28 mouse cellular contexts compared by ENCODE assay signal in the genomic region with DNA sequence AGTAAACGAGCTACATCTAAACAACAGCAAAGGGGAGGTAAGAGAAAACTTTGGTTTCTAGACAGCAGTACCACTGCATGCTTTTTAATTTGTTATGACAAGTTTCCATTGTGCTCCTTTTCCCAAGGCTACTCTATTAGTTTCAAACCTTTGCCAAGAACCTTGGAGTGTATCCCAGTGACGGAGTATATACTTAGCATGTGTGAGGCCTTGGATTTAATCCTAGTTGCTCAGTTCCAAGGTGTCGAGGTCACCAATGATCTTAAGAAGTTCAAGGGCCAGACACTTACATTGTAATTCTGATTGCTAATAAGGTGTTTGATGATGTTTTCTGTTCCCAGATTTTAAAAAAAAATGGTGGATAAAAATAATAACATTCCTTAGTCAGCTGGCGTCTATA. TPM values are rescaled to one million over a fixed set of nuclear protein-coding genes. Genes with fewer than 3 reads are reported as not detected.
DNase-seq lines count a peak whose midpoint lies in the region; ATAC-seq and TF ChIP-seq lines count a peak whose summit lies in the region.
"Had no signal": no experiment of that assay in that cellular context is flagged by ENCODE, and none has a peak within 500 bp of the region (broad histone marks: within the 10 kb centered on the region; RNA-seq: fewer than 3 reads in every experiment).

No protein-coding gene starts in this region.

- ATAC-seq in hindbrain, postnatal 0 days = no peak
- no peak for ATAC-seq in midbrain, embryonic 13.5 days
- no peak for ATAC-seq in erythroid progenitor cell, adult 5-6 weeks (replicated peaks; ENCODE audit: low FRiP score, poor library complexity, severe bottlenecking)
- ATAC-seq: intestine, embryonic 15.5 days; Patski had no signal

- no peak for TF ChIP-seq CTCF in hindbrain, postnatal 0 days (IDR thresholded peaks at IDR 0.05; ENCODE audit: low read depth)

- 63% methylated on average over 4 of the region's 4 CpGs for WGBS in hindbrain, postnatal 0 days
- 92% methylated on average over 4 of the region's 4 CpGs for WGBS in hindbrain, embryonic 10.5 days
- WGBS in midbrain, embryonic 13.5 days = 90% methylated on average over 4 of the region's 4 CpGs

- H3K4me3 ChIP-seq in hindbrain, postnatal 0 days (ENCODE audit: low read length) = no peak overlapping the region
- no peak overlapping the region for H3K4me3 ChIP-seq in hindbrain, embryonic 10.5 days
- H3K4me3 ChIP-seq in midbrain, embryonic 13.5 days (replicated peaks) = no peak overlapping the region
- H3K4me3 ChIP-seq: forebrain, embryonic 12.5 days; heart, embryonic 13.5 days; hindbrain, embryonic 15.5 days; intestine, embryonic 15.5 days; left cerebral cortex, adult 2 months; midbrain, embryonic 12.5 days had no signal

- H3K9me3 ChIP-seq in hindbrain, postnatal 0 days (ENCODE audit: low read length) = no peaks in the 10 kb centered on the region
- H3K9me3 ChIP-seq in hindbrain, embryonic 10.5 days = no peaks in the 10 kb centered on the region
- no peaks in the 10 kb centered on the region for H3K9me3 ChIP-seq in midbrain, embryonic 13.5 days
- H3K9me3 ChIP-seq: forebrain, embryonic 12.5 days; heart, embryonic 13.5 days; hindbrain, embryonic 15.5 days; intestine, embryonic 15.5 days; midbrain, embryonic 12.5 days had no signal

- H3K27ac ChIP-seq in hindbrain, postnatal 0 days = no peak overlapping the region
- no peak overlapping the region for H3K27ac ChIP-seq in hindbrain, embryonic 10.5 days
- H3K27ac ChIP-seq in midbrain, embryonic 13.5 days = no peak overlapping the region
- H3K27ac ChIP-seq: forebrain, embryonic 12.5 days; heart, embryonic 13.5 days; hindbrain, embryonic 15.5 days; intestine, embryonic 15.5 days; left cerebral cortex, adult 2 months; midbrain, embryonic 12.5 days had no signal

- no peaks in the 10 kb centered on the region for H3K27me3 ChIP-seq in hindbrain, postnatal 0 days (ENCODE audit: insufficient read depth, low read length)
- no peaks in the 10 kb centered on the region for H3K27me3 ChIP-seq in hindbrain, embryonic 10.5 days (ENCODE audit: insufficient read depth, poor library complexity, severe bottlenecking)
- H3K27me3 ChIP-seq in midbrain, embryonic 13.5 days = no peaks in the 10 kb centered on the region
- H3K27me3 ChIP-seq: forebrain, embryonic 12.5 days; heart, embryonic 13.5 days; hindbrain, embryonic 15.5 days; intestine, embryonic 15.5 days; midbrain, embryonic 12.5 days; Patski had no signal

- no peaks in the 10 kb centered on the region for H3K4me1 ChIP-seq in hindbrain, postnatal 0 days (ENCODE audit: insufficient read depth, low read length)
- no peaks in the 10 kb centered on the region for H3K4me1 ChIP-seq in hindbrain, embryonic 10.5 days (replicated peaks)
- no peaks in the 10 kb centered on the region for H3K4me1 ChIP-seq in midbrain, embryonic 13.5 days (replicated peaks)
- H3K4me1 ChIP-seq: forebrain, embryonic 12.5 days; hindbrain, embryonic 15.5 days; intestine, embryonic 15.5 days; midbrain, embryonic 12.5 days had no signal

- no peak overlapping the region for H3K9ac ChIP-seq in hindbrain, postnatal 0 days (replicated peaks; ENCODE audit: low read length)
- H3K9ac ChIP-seq in midbrain, embryonic 13.5 days (replicated peaks) = no peak overlapping the region
- H3K9ac ChIP-seq: forebrain, embryonic 12.5 days; heart, embryonic 13.5 days; hindbrain, embryonic 15.5 days; intestine, embryonic 15.5 days; midbrain, embryonic 12.5 days had no signal

- peak; percentile 7 for DNase-seq in adrenal gland, postnatal 14 days
- no peak for DNase-seq in adrenal gland, postnatal 25 days
- DNase-seq in hindbrain, postnatal 0 days (ENCODE audit: low spot score) = peak; percentile 5
- DNase-seq in hindbrain, embryonic 10.5 days (ENCODE audit: low spot score) = no peak
- peak; percentile 3 for DNase-seq in 3T3-L1 (ENCODE audit: low read depth, low spot score)
- DNase-seq in fat pad, adult 2 months (ENCODE audit: extremely low read depth, low read depth, low spot score) = peak; percentile 54
- DNase-seq: adrenal gland, postnatal 36 days; cerebellum, adult 18-20 months; cerebellum, postnatal 25 days; heart, postnatal 4 days; kidney, adult 8-10 months; kidney, postnatal 10 days; liver; thymus, adult 18-20 months; thymus, postnatal 36 days had no signal

- H3K4me2 ChIP-seq in hindbrain, postnatal 0 days (ENCODE audit: low read depth, low read length) = no peak overlapping the region
- no peak overlapping the region for H3K4me2 ChIP-seq in midbrain, embryonic 13.5 days (replicated peaks)
- H3K4me2 ChIP-seq: forebrain, embryonic 12.5 days; heart, embryonic 13.5 days; hindbrain, embryonic 15.5 days; intestine, embryonic 15.5 days; midbrain, embryonic 12.5 days had no signal

- no peaks in the 10 kb centered on the region; the same call in 1 of the 2 replicates for H3K36me3 ChIP-seq in hindbrain, postnatal 0 days (ENCODE audit: insufficient read depth, low read length)
- peaks cover 36% of the 10 kb centered on the region for H3K36me3 ChIP-seq in hindbrain, embryonic 10.5 days
- H3K36me3 ChIP-seq in midbrain, embryonic 13.5 days = peaks cover 19% of the 10 kb centered on the region

RNA-seq across cellular contexts. Expression of a gene that starts 44.5 kb away (rescaled TPM):
- total RNA-seq in adrenal gland, postnatal 14 days (2021) = 41.1 and 46.4 TPM in 2 replicates
- total RNA-seq in adrenal gland, postnatal 25 days (2021) = 53.7 and 53.8 TPM in 2 replicates
- total RNA-seq in hindbrain, postnatal 0 days (2014; rRNA removed) = 25.1 and 28.0 TPM in 2 replicates
- 17.4 and 18.7 TPM in 2 replicates for polyA plus RNA-seq in hindbrain, postnatal 0 days (2015; fragmentation: Nextera tagmentation; extraction: Ambion mirVana)
- polyA plus RNA-seq in hindbrain, embryonic 10.5 days (2016; fragmentation: Nextera tagmentation; extraction: Ambion mirVana) = 15.0 and 15.8 TPM in 2 replicates
- polyA plus RNA-seq in midbrain, embryonic 13.5 days (2015; fragmentation: Nextera tagmentation; extraction: Ambion mirVana) = 22.7 and 23.6 TPM in 2 replicates
- 7.9 and 20.5 TPM in 2 replicates for total RNA-seq in erythroid progenitor cell, adult 5-6 weeks (2015; ENCODE audit: low replicate concordance)
- 17.3 and 19.6 TPM in 2 replicates for total RNA-seq in erythroid progenitor cell, adult 5-6 weeks (2017; ENCODE audit: low replicate concordance)

RNA-seq across cellular contexts. Expression of a gene that starts 58.3 kb away (rescaled TPM):
- total RNA-seq in adrenal gland, postnatal 14 days (2021) = 0.07 and 0.60 TPM in 2 replicates
- 0.15 TPM in 1 of 2 replicates, not detected in the other for total RNA-seq in adrenal gland, postnatal 25 days (2021)
- total RNA-seq in hindbrain, postnatal 0 days (2014; rRNA removed) = 2.5 and 3.6 TPM in 2 replicates
- 0.94 and 0.95 TPM in 2 replicates for polyA plus RNA-seq in hindbrain, postnatal 0 days (2015; fragmentation: Nextera tagmentation; extraction: Ambion mirVana)
- 0.15 and 0.76 TPM in 2 replicates for polyA plus RNA-seq in hindbrain, embryonic 10.5 days (2016; fragmentation: Nextera tagmentation; extraction: Ambion mirVana)
- polyA plus RNA-seq in midbrain, embryonic 13.5 days (2015; fragmentation: Nextera tagmentation; extraction: Ambion mirVana) = 0.15 and 0.17 TPM in 2 replicates
- not detected in 2 replicates for total RNA-seq in erythroid progenitor cell, adult 5-6 weeks (2015; ENCODE audit: low replicate concordance)
- 0.30 and 0.39 TPM in 2 replicates for total RNA-seq in erythroid progenitor cell, adult 5-6 weeks (2017; ENCODE audit: low replicate concordance)
- total RNA-seq: ES-E14; heart, postnatal 4 days had no signal
- polyA plus RNA-seq: intestine, embryonic 15.5 days; liver, embryonic 16.5 days; Patski; small intestine, adult 2 months; stomach, embryonic 16.5 days had no signal

Comparison
In these comparisons a context has a peak if more than half of its experiments do, and no peak if none do; other contexts are left out.
1. DNase-seq: peak in adrenal gland, postnatal 14 days (single experiment), hindbrain, postnatal 0 days (single experiment), 3T3-L1 (single experiment) and fat pad, adult 2 months (single experiment); none in adrenal gland, postnatal 25 days (single experiment) and hindbrain, embryonic 10.5 days (single experiment).